Comparison of ENCODE assay signal across 29 mouse cellular contexts in the genomic region with DNA sequence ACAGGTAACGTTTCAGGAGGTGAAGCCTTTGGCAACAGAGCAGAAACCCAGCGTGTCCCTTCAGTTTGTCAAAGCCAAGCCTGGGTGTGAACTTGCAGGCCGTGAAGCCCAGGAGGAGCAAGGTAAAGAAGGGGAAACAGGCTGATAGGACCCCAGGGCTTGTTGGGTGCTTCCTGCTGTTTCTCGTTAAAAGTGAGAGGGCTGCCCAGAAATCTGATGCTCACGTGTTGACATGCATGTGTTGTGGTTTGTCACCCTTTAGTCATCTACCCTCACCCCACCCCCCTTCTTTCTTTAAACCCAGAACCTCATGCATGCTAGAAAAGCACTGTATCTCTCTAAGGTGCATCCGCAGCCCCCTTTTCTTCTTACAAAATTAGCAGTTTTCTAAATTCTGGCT. TPM values are rescaled to one million over a fixed set of nuclear protein-coding genes. Genes with fewer than 3 reads are reported as not detected.
DNase-seq lines count a peak whose midpoint lies in the region; ATAC-seq lines count a peak whose summit lies in the region.
"Had no signal": no experiment of that assay in that cellular context is flagged by ENCODE, and none has a peak within 500 bp of the region (broad histone marks: within the 10 kb centered on the region; RNA-seq: fewer than 3 reads in every experiment).

No protein-coding gene starts in this region.

- H3K4me1 ChIP-seq in forebrain, embryonic 13.5 days, result peaks cover 19% of the 10 kb centered on the region
- H3K4me1 ChIP-seq in forebrain, embryonic 16.5 days (replicated peaks; ENCODE audit: control insufficient read depth, insufficient read depth, low read length), result peaks cover 20% of the 10 kb centered on the region
- H3K4me1 ChIP-seq in hindbrain, embryonic 14.5 days (replicated peaks; ENCODE audit: control insufficient read depth, insufficient read depth, low read length), result peaks cover 19% of the 10 kb centered on the region

- H3K27ac ChIP-seq in forebrain, embryonic 13.5 days, result no peak overlapping the region
- H3K27ac ChIP-seq in forebrain, embryonic 16.5 days (ENCODE audit: low read length), result no peak overlapping the region
- no peak overlapping the region for H3K27ac ChIP-seq in hindbrain, embryonic 14.5 days
- H3K27ac ChIP-seq: embryonic facial prominence, embryonic 13.5 days; forebrain, embryonic 15.5 days; hindbrain, embryonic 15.5 days; layer of hippocampus, adult 2 months; liver, embryonic 15.5 days had no signal

- 84% methylated on average over 6 of the region's 6 CpGs for WGBS in forebrain, embryonic 13.5 days
- 83% methylated on average over 6 of the region's 6 CpGs for WGBS in forebrain, embryonic 16.5 days
- 89% methylated on average over 6 of the region's 6 CpGs for WGBS in hindbrain, embryonic 14.5 days

- no peaks in the 10 kb centered on the region for H3K27me3 ChIP-seq in forebrain, embryonic 13.5 days
- H3K27me3 ChIP-seq in forebrain, embryonic 16.5 days (replicated peaks; ENCODE audit: control insufficient read depth, insufficient read depth, low read length), result no peaks in the 10 kb centered on the region
- H3K27me3 ChIP-seq in hindbrain, embryonic 14.5 days (ENCODE audit: control insufficient read depth, insufficient read depth, low read length), result no peaks in the 10 kb centered on the region
- H3K27me3 ChIP-seq: embryonic facial prominence, embryonic 13.5 days; forebrain, embryonic 15.5 days; hindbrain, embryonic 15.5 days; liver, embryonic 15.5 days had no signal

- H3K4me3 ChIP-seq in forebrain, embryonic 13.5 days, result no peak overlapping the region
- no peak overlapping the region for H3K4me3 ChIP-seq in forebrain, embryonic 16.5 days (replicated peaks; ENCODE audit: low read length)
- no peak overlapping the region for H3K4me3 ChIP-seq in hindbrain, embryonic 14.5 days (replicated peaks; ENCODE audit: low read length)
- H3K4me3 ChIP-seq: embryonic facial prominence, embryonic 13.5 days; forebrain, embryonic 15.5 days; hindbrain, embryonic 15.5 days; layer of hippocampus, adult 2 months; liver, embryonic 15.5 days; myocyte had no signal

- H3K9ac ChIP-seq in forebrain, embryonic 13.5 days, result 0 out of 2 replicates have a peak overlapping the region, but pooled peaks have one; percentile 0
- H3K9ac ChIP-seq in forebrain, embryonic 16.5 days (replicated peaks; ENCODE audit: low read depth, low read length), result no peak overlapping the region
- no peak overlapping the region for H3K9ac ChIP-seq in hindbrain, embryonic 14.5 days
- H3K9ac ChIP-seq: embryonic facial prominence, embryonic 13.5 days; forebrain, embryonic 15.5 days; hindbrain, embryonic 15.5 days; liver, embryonic 15.5 days had no signal

- H3K36me3 ChIP-seq in forebrain, embryonic 13.5 days (ENCODE audit: poor library complexity, severe bottlenecking), result peaks cover 50% of the 10 kb centered on the region
- peaks cover 19% of the 10 kb centered on the region for H3K36me3 ChIP-seq in forebrain, embryonic 16.5 days (ENCODE audit: control insufficient read depth, insufficient read depth)
- peaks cover 32% of the 10 kb centered on the region for H3K36me3 ChIP-seq in hindbrain, embryonic 14.5 days (replicated peaks; ENCODE audit: control insufficient read depth, insufficient read depth)

- DNase-seq in 3T3-L1 (ENCODE audit: low read depth, low spot score), result peak; percentile 12
- peak; percentile 70 for DNase-seq in T-cell, adult 2 months (ENCODE audit: low spot score)
- DNase-seq in natural killer cell, adult 2 months (ENCODE audit: low spot score in 2 of 2), result peak; percentile 49 to 56
- DNase-seq in hindbrain, embryonic 14.5 days (ENCODE audit: low spot score), result no peak
- no peak for DNase-seq in right cerebral cortex, adult 18-20 months
- DNase-seq: adrenal gland, postnatal 14 days; cerebellum, postnatal 14 days; heart, postnatal 36 days; kidney, adult 11 months; kidney, postnatal 10 days; layer of hippocampus, postnatal 36 days; midbrain, embryonic 14.5 days; spleen, adult 18-20 months had no signal

- no peaks in the 10 kb centered on the region for H3K9me3 ChIP-seq in forebrain, embryonic 13.5 days (replicated peaks)
- no peaks in the 10 kb centered on the region for H3K9me3 ChIP-seq in forebrain, embryonic 16.5 days (ENCODE audit: control insufficient read depth, low read length)
- no peaks in the 10 kb centered on the region for H3K9me3 ChIP-seq in hindbrain, embryonic 14.5 days (ENCODE audit: control insufficient read depth, low read length)
- H3K9me3 ChIP-seq: embryonic facial prominence, embryonic 13.5 days; forebrain, embryonic 15.5 days; hindbrain, embryonic 15.5 days; liver, embryonic 15.5 days had no signal

- H3K4me2 ChIP-seq in forebrain, embryonic 13.5 days, result no peak overlapping the region
- no peak overlapping the region for H3K4me2 ChIP-seq in forebrain, embryonic 16.5 days (ENCODE audit: low read length)
- H3K4me2 ChIP-seq in hindbrain, embryonic 14.5 days (replicated peaks), result no peak overlapping the region
- H3K4me2 ChIP-seq: embryonic facial prominence, embryonic 13.5 days; forebrain, embryonic 15.5 days; hindbrain, embryonic 15.5 days; liver, embryonic 15.5 days had no signal

- ATAC-seq in forebrain, embryonic 13.5 days, result no peak
- no peak for ATAC-seq in forebrain, embryonic 16.5 days
- no peak for ATAC-seq in hindbrain, embryonic 14.5 days (ENCODE audit: low FRiP score)
- ATAC-seq in megakaryocyte progenitor cell, adult 5-6 weeks (replicated peaks; ENCODE audit: poor library complexity), result no peak
- ATAC-seq: forebrain, embryonic 15.5 days had no signal

RNA-seq across cellular contexts. Expression of a gene that starts 4.0 kb away (rescaled TPM):
- 16.4 and 18.1 TPM in 2 replicates for polyA plus RNA-seq in forebrain, embryonic 13.5 days (2015; fragmentation: Nextera tagmentation; extraction: Ambion mirVana)
- 15.5 and 16.1 TPM in 2 replicates for polyA plus RNA-seq in forebrain, embryonic 16.5 days (2015; fragmentation: Nextera tagmentation; extraction: Ambion mirVana)
- 11.6 and 12.5 TPM in 2 replicates for polyA plus RNA-seq in hindbrain, embryonic 14.5 days (2014; fragmentation: Nextera tagmentation; extraction: Ambion mirVana)
- total RNA-seq in megakaryocyte progenitor cell, adult 5-6 weeks (2015), result 7.5 and 9.1 TPM in 2 replicates
- 15.5 and 17.5 TPM in 2 replicates for total RNA-seq in megakaryocyte progenitor cell, adult 5-6 weeks (2017)

RNA-seq across cellular contexts. Expression of a gene that starts 19.9 kb away (rescaled TPM):
- not detected in 2 replicates for polyA plus RNA-seq in forebrain, embryonic 13.5 days (2015; fragmentation: Nextera tagmentation; extraction: Ambion mirVana)
- polyA plus RNA-seq in forebrain, embryonic 16.5 days (2015; fragmentation: Nextera tagmentation; extraction: Ambion mirVana), result not detected in 2 replicates
- not detected in 2 replicates for polyA plus RNA-seq in hindbrain, embryonic 14.5 days (2014; fragmentation: Nextera tagmentation; extraction: Ambion mirVana)
- total RNA-seq in megakaryocyte progenitor cell, adult 5-6 weeks (2015), result not detected in 2 replicates
- total RNA-seq in megakaryocyte progenitor cell, adult 5-6 weeks (2017), result not detected in 2 replicates
- total RNA-seq: adrenal gland, postnatal 14 days; heart, postnatal 36 days; layer of hippocampus, adult 2 months; layer of hippocampus, postnatal 36 days; left cerebral cortex, postnatal 25 days had no signal
- polyA plus RNA-seq: brain, embryonic 14.5 days; embryonic facial prominence, embryonic 13.5 days; forebrain, embryonic 15.5 days; gonadal fat pad, adult 2 months; heart, embryonic 14.5 days; hindbrain, embryonic 15.5 days; limb, embryonic 14.5 days; liver, embryonic 15.5 days; lung, embryonic 16.5 days; midbrain, embryonic 14.5 days; myocyte; stomach, embryonic 16.5 days had no signal

RNA-seq across cellular contexts. Expression of a gene that starts 35.9 kb away (rescaled TPM):
- 97.9 and 98.4 TPM in 2 replicates for polyA plus RNA-seq in forebrain, embryonic 13.5 days (2015; fragmentation: Nextera tagmentation; extraction: Ambion mirVana)
- 92.6 and 93.3 TPM in 2 replicates for polyA plus RNA-seq in forebrain, embryonic 16.5 days (2015; fragmentation: Nextera tagmentation; extraction: Ambion mirVana)
- polyA plus RNA-seq in hindbrain, embryonic 14.5 days (2014; fragmentation: Nextera tagmentation; extraction: Ambion mirVana), result 55.8 and 59.7 TPM in 2 replicates
- 39.4 and 51.9 TPM in 2 replicates for total RNA-seq in megakaryocyte progenitor cell, adult 5-6 weeks (2015)
- 26.9 and 33.7 TPM in 2 replicates for total RNA-seq in megakaryocyte progenitor cell, adult 5-6 weeks (2017)

RNA-seq across cellular contexts. Expression of a gene that starts 54.7 kb away (rescaled TPM):
- polyA plus RNA-seq in forebrain, embryonic 13.5 days (2015; fragmentation: Nextera tagmentation; extraction: Ambion mirVana), result not detected in 2 replicates
- polyA plus RNA-seq in forebrain, embryonic 16.5 days (2015; fragmentation: Nextera tagmentation; extraction: Ambion mirVana), result not detected in 2 replicates
- polyA plus RNA-seq in hindbrain, embryonic 14.5 days (2014; fragmentation: Nextera tagmentation; extraction: Ambion mirVana), result 0.15 TPM in 1 of 2 replicates, not detected in the other
- total RNA-seq in megakaryocyte progenitor cell, adult 5-6 weeks (2015), result not detected in 2 replicates
- total RNA-seq in megakaryocyte progenitor cell, adult 5-6 weeks (2017), result not detected in 2 replicates
- total RNA-seq: adrenal gland, postnatal 14 days; heart, postnatal 36 days; layer of hippocampus, adult 2 months; layer of hippocampus, postnatal 36 days; left cerebral cortex, postnatal 25 days had no signal
- polyA plus RNA-seq: brain, embryonic 14.5 days; forebrain, embryonic 15.5 days; heart, embryonic 14.5 days; liver, embryonic 15.5 days; lung, embryonic 16.5 days; midbrain, embryonic 14.5 days; myocyte; stomach, embryonic 16.5 days had no signal

Comparison
In these comparisons a context has a peak if more than half of its experiments do, and no peak if none do; other contexts are left out.
1. DNase-seq: peak in 3T3-L1 (single experiment), T-cell, adult 2 months (single experiment) and natural killer cell, adult 2 months (2 of 2); none in hindbrain, embryonic 14.5 days (single experiment) and right cerebral cortex, adult 18-20 months (single experiment).